Mouse (Mus musculus) heart, embryonic 11.5 days (tissue): ENCODE measurements around the gene Rp9. TPM values are rescaled to one million over a fixed set of nuclear protein-coding genes. Genes with fewer than 3 reads are reported as not detected.

ENCODE experiments used
- polyA plus RNA-seq: library from polyadenylated mRNA; unstranded; fragments of >200 nt; fragmentation: Nextera tagmentation; extraction: Ambion mirVana; gene quantifications from 2 replicates; pipeline ENCODE4 v1.2.1, GENCODE M21; 2014

Gene Rp9
- polyA plus RNA-seq, 1 experiment from 2014 or later: 48.0 TPM

Other genes starting within 250 kb of the Rp9 start
- 19.0 and 20.0 TPM in 2 replicates for gene Zfp809, start 244.0 kb downstream of the Rp9 start, polyA plus RNA-seq
- gene Zfp599, start 209.8 kb downstream of the Rp9 start, polyA plus RNA-seq: 3.1 and 5.6 TPM in 2 replicates
- 12.9 and 15.7 TPM in 2 replicates for gene Zfp810, start 162.1 kb downstream of the Rp9 start, polyA plus RNA-seq
- 50.1 and 56.3 TPM in 2 replicates for gene Anln, start 80.6 kb downstream of the Rp9 start, polyA plus RNA-seq
- gene 9530077C05Rik, start 58.2 kb downstream of the Rp9 start, polyA plus RNA-seq: 2.9 and 3.0 TPM in 2 replicates
- gene Gm17545, start 15.5 kb downstream of the Rp9 start, polyA plus RNA-seq: not detected in 2 replicates
- gene Bbs9, start 6.0 kb upstream of the Rp9 start, polyA plus RNA-seq: 8.2 and 8.6 TPM in 2 replicates